Mouse (Mus musculus) liver, adult 2 months (tissue): ENCODE results near the gene Olfr190. TPM values are rescaled to one million over a fixed set of nuclear protein-coding genes. Genes with fewer than 3 reads are reported as not detected.

Experiments
- DNase-seq: peaks from one replicate; pipeline ENCODE4 v3.0.0-alpha.2; 2011; ENCODE audit warnings: low read depth, low spot score; ENCODE audit errors: extremely low read depth
- H3K27ac ChIP-seq: fragments of 200-500 bp; replicated peaks from 2 replicates; pipeline ENCODE4 v1.5.1; 2012; ENCODE audit warnings: low read depth, mild to moderate bottlenecking, control low read depth, inconsistent platforms, low read length; ENCODE audit not compliant: insufficient read depth
- H3K27me3 ChIP-seq: fragments of 200-500 bp; 2 replicates; pipeline ENCODE4 v1.6.1; 2012; ENCODE audit warnings: mild to moderate bottlenecking, moderate library complexity, low read length, inconsistent platforms; ENCODE audit not compliant: control insufficient read depth, insufficient read depth
- H3K36me3 ChIP-seq: fragments of 200-500 bp; 2 replicates; pipeline ENCODE4 v1.6.1; 2012; ENCODE audit warnings: low read length, inconsistent platforms; ENCODE audit not compliant: control insufficient read depth, insufficient read depth
- H3K4me1 ChIP-seq: fragments of 200-500 bp; 2 replicates; pipeline ENCODE4 v1.6.1; 2011; ENCODE audit warnings: low read length; ENCODE audit not compliant: control insufficient read depth, insufficient read depth
- H3K4me3 ChIP-seq: fragments of 200-500 bp; 2 replicates; pipeline ENCODE4 v1.5.1; 2011; ENCODE audit warnings: low read depth, mild to moderate bottlenecking, control low read depth, low read length, moderate library complexity; ENCODE audit not compliant: insufficient read depth
- H3K79me2 ChIP-seq: fragments of 200-500 bp; 2 replicates; pipeline ENCODE4 v1.6.1; 2012; ENCODE audit warnings: inconsistent platforms, mild to moderate bottlenecking, low read length, moderate library complexity; ENCODE audit not compliant: control insufficient read depth, insufficient read depth
- H3K9ac ChIP-seq: fragments of 200-500 bp; 2 replicates; pipeline ENCODE4 v1.6.1; 2012; ENCODE audit warnings: low read depth, mild to moderate bottlenecking, control low read depth, inconsistent platforms, low read length
- CTCF ChIP-seq: fragments of 200-500 bp; IDR thresholded peaks from 2 replicates; pipeline ENCODE4 v1.5.1; 2011; ENCODE audit warnings: low read depth, low read length, control low read depth
- POLR2A ChIP-seq: fragments of 200-500 bp; IDR thresholded peaks from 2 replicates; pipeline ENCODE4 v1.6.1; 2011; ENCODE audit warnings: low read length, control low read depth; ENCODE audit not compliant: insufficient read depth; ENCODE audit errors: extremely low read depth
- WGBS: fragments of 180-500 bp; shearing (Covaris S2); methylation state at CpG from one replicate; pipeline ENCODE4 v1.1.7; 2018; 5-methylcytosine and 5-hydroxymethylcytosine counted together
- polyA plus RNA-seq: library from polyadenylated mRNA; depleted of rRNA; stranded (reverse); fragments of >200 nt; gene quantifications from 2 replicates; pipeline ENCODE4 v1.2.3, GENCODE M21; 2012; rRNA removed
- total RNA-seq: library from RNA; depleted of rRNA; stranded (reverse); fragments of >200 nt; gene quantifications from 2 replicates; pipeline ENCODE4 v1.2.3, GENCODE M21; 2014; rRNA removed

Gene Olfr190
- total and polyA plus RNA-seq, 2 experiments, result not detected

DNA sequence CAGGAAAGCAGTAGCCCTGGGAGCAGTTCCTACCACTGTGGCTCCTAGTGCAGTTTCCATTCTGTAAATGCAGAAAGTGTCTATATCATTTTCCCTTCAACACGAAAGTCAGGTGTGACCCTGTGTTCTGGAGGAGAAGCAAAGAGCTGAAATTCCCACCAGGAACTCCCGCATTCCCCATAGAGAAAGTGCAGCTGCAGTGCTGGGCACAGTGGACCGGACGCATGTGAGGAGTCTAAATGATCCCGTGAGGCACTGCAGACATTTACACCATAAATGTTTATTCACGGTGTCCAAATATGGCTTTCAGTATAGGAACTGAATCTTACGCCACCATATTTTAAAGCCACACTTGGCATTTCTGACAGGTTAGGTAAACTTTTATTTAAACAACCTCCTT is 38.1 kb downstream of the Olfr190 start, which contains the start of gene Olfr187:
Olfr187 (minus strand) TSS at position 58 of the 400 bp plus-strand sequence.
- Histone ChIP-seq H3K27ac (no peak within 1 kb of the TSS), H3K27me3 (no peaks in the 10 kb centered on the region), H3K4me1 (no peaks in the 10 kb centered on the region), H3K9ac (no peak within 1 kb of the TSS), H3K79me2 (no peaks in the 10 kb centered on the region), H3K4me3 (no peak within 1 kb of the TSS), H3K36me3 (no peaks in the 10 kb centered on the region)
- no peak for DNase-seq
- 87% methylated on average over 7 of the region's 7 CpGs for WGBS
- TF ChIP-seq CTCF, result no peak
- TF ChIP-seq POLR2A, result no peak

GRCm38 (mm10) chr16:59030191-59030590 is 47.6 kb downstream of the Olfr190 start, which contains the start of gene Olfr186:
Gene Olfr186 (minus strand): TSS chr16:59030291.
- H3K27ac ChIP-seq, result no peak within 1 kb of the TSS
- H3K36me3 ChIP-seq, result no peaks in the 10 kb centered on the region
- H3K9ac ChIP-seq, result no peak within 1 kb of the TSS
- no peak for DNase-seq
- WGBS, result 88% methylated on average over 4 of the region's 4 CpGs
- no peaks in the 10 kb centered on the region for H3K79me2 ChIP-seq
- H3K4me3 ChIP-seq, result no peak within 1 kb of the TSS
- TF ChIP-seq CTCF (no peak), POLR2A (no peak)
- no peaks in the 10 kb centered on the region for H3K4me1 ChIP-seq
- no peaks in the 10 kb centered on the region for H3K27me3 ChIP-seq

Other genes starting within 250 kb of the Olfr190 start
- gene Olfr177, start 203.2 kb downstream of the Olfr190 start, total RNA-seq, result not detected in 2 replicates
- not detected in 2 replicates for gene Olfr177, start 203.2 kb downstream of the Olfr190 start, polyA plus RNA-seq
- gene Olfr178, start 185.9 kb downstream of the Olfr190 start, total RNA-seq, result not detected in 2 replicates
- gene Olfr178, start 185.9 kb downstream of the Olfr190 start, polyA plus RNA-seq, result not detected in 2 replicates
- gene Olfr181, start 149.2 kb downstream of the Olfr190 start, total RNA-seq, result not detected in 2 replicates
- gene Olfr181, start 149.2 kb downstream of the Olfr190 start, polyA plus RNA-seq, result not detected in 2 replicates
- gene Olfr180, start 148.6 kb downstream of the Olfr190 start, total RNA-seq, result not detected in 2 replicates
- gene Olfr180, start 148.6 kb downstream of the Olfr190 start, polyA plus RNA-seq, result not detected in 2 replicates
- not detected in 2 replicates for gene Olfr183, start 82.6 kb downstream of the Olfr190 start, total RNA-seq
- gene Olfr183, start 82.6 kb downstream of the Olfr190 start, polyA plus RNA-seq, result not detected in 2 replicates
- not detected in 2 replicates for gene Olfr186, start 47.7 kb downstream of the Olfr190 start, total RNA-seq
- not detected in 2 replicates for gene Olfr186, start 47.7 kb downstream of the Olfr190 start, polyA plus RNA-seq
- gene Olfr187, start 38.2 kb downstream of the Olfr190 start, total RNA-seq, result not detected in 2 replicates
- not detected in 2 replicates for gene Olfr187, start 38.2 kb downstream of the Olfr190 start, polyA plus RNA-seq
- not detected in 2 replicates for gene Olfr191, start 11.8 kb upstream of the Olfr190 start, total RNA-seq
- not detected in 2 replicates for gene Olfr191, start 11.8 kb upstream of the Olfr190 start, polyA plus RNA-seq
- gene Olfr193, start 33.9 kb upstream of the Olfr190 start, total RNA-seq, result not detected in 2 replicates
- gene Olfr193, start 33.9 kb upstream of the Olfr190 start, polyA plus RNA-seq, result not detected in 2 replicates
- gene Olfr194, start 43.1 kb upstream of the Olfr190 start, total RNA-seq, result not detected in 2 replicates
- gene Olfr194, start 43.1 kb upstream of the Olfr190 start, polyA plus RNA-seq, result not detected in 2 replicates
- gene Olfr195, start 69.0 kb upstream of the Olfr190 start, total RNA-seq, result not detected in 2 replicates
- gene Olfr195, start 69.0 kb upstream of the Olfr190 start, polyA plus RNA-seq, result not detected in 2 replicates
- not detected in 2 replicates for gene Olfr196, start 92.4 kb upstream of the Olfr190 start, total RNA-seq
- gene Olfr196, start 92.4 kb upstream of the Olfr190 start, polyA plus RNA-seq, result not detected in 2 replicates
- not detected in 2 replicates for gene Olfr198, start 125.5 kb upstream of the Olfr190 start, total RNA-seq
- not detected in 2 replicates for gene Olfr198, start 125.5 kb upstream of the Olfr190 start, polyA plus RNA-seq
- gene Olfr199, start 141.8 kb upstream of the Olfr190 start, total RNA-seq, result not detected in 2 replicates
- gene Olfr199, start 141.8 kb upstream of the Olfr190 start, polyA plus RNA-seq, result not detected in 2 replicates
- not detected in 2 replicates for gene Olfr201, start 194.6 kb upstream of the Olfr190 start, total RNA-seq
- not detected in 2 replicates for gene Olfr201, start 194.6 kb upstream of the Olfr190 start, polyA plus RNA-seq
- not detected in 2 replicates for gene Olfr202, start 208.8 kb upstream of the Olfr190 start, total RNA-seq
- not detected in 2 replicates for gene Olfr202, start 208.8 kb upstream of the Olfr190 start, polyA plus RNA-seq
- gene Olfr203, start 220.9 kb upstream of the Olfr190 start, total RNA-seq, result not detected in 2 replicates
- gene Olfr203, start 220.9 kb upstream of the Olfr190 start, polyA plus RNA-seq, result not detected in 2 replicates
- gene Olfr204, start 240.2 kb upstream of the Olfr190 start, total RNA-seq, result not detected in 2 replicates
- gene Olfr204, start 240.2 kb upstream of the Olfr190 start, polyA plus RNA-seq, result not detected in 2 replicates